Mouse (Mus musculus) A20 (cell line): ENCODE data around the gene Lpcat1.

Experiments used
- DNase-seq: peaks from one replicate; pipeline ENCODE4 v3.0.0-alpha.2; 2011; ENCODE audit warnings: low read depth, low spot score

Gene Lpcat1

GRCm38 (mm10) chr13:73476259-73476658 lies 9.3 kb downstream of the Lpcat1 start:
- DNase-seq: no peak

- no peak for DNase-seq
These were observed 9.8 kb downstream of the Lpcat1 start for GRCm38 (mm10) chr13:73476796-73477195.

- DNase-seq: no peak
These were observed 10.8 kb downstream of the Lpcat1 start for GRCm38 (mm10) chr13:73477841-73478240.

DNA sequence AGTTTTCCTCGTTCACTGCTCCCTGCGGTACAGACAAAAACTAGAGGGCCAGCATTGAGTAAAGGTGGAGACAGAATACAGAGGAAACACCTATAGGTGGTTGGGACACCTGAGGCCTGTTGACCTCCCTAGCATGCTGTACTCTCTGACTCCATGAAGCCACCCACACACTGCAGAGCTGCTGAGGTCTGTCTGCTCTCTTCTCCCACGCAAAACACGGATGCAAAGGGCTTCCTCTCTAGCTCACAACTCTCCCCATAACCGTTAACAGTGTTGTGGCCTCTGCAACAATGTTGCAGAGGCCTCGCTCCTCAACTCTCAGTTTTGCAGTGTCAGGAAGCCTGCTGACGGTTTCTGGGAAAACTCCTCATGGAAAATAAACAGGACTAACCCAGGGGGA lies 15.5 kb downstream of the Lpcat1 start:
- DNase-seq: no peak

DNA sequence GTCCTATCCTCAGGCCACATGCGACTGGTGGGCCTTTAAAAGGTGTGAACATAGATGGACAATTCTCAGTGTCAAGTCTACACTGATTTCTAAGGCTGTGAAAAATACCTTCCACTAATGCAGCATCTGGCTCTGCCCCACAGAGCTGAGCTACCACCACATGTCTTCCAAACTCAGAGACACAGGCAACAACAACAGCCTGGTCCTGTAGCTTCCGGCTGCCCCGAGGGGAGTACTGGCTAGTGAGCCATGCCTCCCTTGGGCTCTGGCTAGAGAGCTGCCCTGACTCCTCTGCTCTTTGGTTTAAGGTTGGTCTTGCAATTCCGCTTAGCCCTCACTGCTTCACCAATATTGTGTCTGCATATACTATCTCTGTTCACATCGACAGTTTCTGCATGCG lies 16.3 kb downstream of the Lpcat1 start:
- DNase-seq: no peak

DNA sequence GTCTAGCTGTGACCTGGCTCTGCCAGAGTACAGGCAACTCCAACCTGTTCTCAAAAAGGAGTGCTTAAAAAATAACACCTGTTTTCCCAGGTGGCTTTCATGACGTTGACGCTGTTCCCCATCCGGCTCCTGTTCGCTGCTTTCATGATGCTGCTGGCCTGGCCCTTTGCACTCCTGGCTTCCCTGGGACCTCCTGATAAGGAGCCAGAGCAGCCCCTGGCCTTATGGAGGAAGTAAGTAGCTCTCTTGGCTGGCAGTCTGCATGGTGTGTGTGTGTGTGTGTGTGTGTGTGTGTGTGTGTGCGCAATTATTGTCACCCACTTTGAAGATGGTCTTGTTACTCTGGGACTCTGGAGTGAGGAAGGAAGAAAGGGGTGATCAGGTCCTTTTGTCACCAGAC lies 17.2 kb downstream of the Lpcat1 start:
- no peak for DNase-seq

- DNase-seq: no peak
These were observed 21.1 kb downstream of the Lpcat1 start for GRCm38 (mm10) chr13:73488105-73488504.

- DNase-seq: no peak
These were observed 21.7 kb downstream of the Lpcat1 start for GRCm38 (mm10) chr13:73488707-73489106.

DNA sequence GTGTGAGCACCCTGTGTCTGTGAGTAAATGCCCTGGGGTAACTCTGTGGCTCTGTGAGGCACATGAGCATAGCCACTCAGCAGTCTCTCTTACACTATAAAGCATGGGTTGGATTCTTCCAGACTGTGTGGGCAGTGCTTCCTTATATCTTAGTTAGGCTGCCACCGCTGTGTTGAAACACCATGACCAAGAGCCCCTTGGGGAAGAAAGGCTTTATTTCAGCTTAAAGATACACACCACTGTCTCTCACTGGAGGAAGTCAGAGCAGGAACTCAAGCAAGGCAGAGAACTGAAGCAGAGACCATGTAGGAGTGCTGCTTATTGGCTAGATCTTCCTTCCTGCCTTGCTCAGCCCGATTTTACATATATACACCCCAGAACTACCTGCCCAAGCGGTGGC lies 23.0 kb downstream of the Lpcat1 start:
- no peak for DNase-seq

- DNase-seq: no peak
These were observed 23.7 kb downstream of the Lpcat1 start for GRCm38 (mm10) chr13:73490564-73491170.

DNA sequence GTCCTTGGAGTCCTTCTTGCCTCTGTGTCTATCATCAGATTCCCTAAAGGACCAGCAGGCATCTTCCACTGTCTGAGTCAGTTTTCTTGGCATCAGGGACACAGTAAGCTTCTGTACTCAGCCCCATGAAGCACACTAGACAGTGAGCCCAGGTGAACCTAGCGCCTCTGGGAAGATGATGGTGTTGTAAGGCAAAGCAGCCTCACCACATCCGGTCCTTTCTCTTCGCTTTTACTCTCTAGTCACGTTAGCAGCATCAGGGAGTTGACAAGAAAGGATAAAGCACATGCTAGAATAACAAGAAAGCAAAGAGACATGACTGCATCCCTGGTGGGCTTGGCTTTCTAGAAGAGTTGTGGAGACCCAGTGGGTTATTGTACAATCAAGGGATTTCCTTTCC lies 26.2 kb downstream of the Lpcat1 start:
- no peak for DNase-seq

GRCm38 (mm10) chr13:73494528-73494927 lies 27.5 kb downstream of the Lpcat1 start:
- DNase-seq: no peak

DNA sequence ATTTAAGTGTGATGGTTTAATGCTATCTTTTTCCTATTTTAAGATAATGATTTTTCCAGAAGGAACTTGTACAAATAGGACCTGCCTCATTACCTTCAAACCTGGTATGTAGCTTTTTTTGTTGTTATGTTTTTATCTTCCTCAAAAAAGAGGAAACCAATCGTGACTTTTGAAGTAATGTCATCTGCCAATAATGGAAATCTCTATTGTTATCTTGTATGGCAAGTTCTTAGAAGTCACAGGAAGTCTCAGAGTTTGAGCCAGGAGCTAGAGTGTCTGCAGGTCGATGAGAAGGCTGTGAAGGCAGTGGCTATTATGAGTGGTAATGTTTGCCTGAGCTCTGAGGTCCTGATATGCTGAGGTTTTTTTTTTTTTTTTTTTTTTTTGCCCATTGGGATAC lies 29.1 kb downstream of the Lpcat1 start:
- no peak for DNase-seq

DNA sequence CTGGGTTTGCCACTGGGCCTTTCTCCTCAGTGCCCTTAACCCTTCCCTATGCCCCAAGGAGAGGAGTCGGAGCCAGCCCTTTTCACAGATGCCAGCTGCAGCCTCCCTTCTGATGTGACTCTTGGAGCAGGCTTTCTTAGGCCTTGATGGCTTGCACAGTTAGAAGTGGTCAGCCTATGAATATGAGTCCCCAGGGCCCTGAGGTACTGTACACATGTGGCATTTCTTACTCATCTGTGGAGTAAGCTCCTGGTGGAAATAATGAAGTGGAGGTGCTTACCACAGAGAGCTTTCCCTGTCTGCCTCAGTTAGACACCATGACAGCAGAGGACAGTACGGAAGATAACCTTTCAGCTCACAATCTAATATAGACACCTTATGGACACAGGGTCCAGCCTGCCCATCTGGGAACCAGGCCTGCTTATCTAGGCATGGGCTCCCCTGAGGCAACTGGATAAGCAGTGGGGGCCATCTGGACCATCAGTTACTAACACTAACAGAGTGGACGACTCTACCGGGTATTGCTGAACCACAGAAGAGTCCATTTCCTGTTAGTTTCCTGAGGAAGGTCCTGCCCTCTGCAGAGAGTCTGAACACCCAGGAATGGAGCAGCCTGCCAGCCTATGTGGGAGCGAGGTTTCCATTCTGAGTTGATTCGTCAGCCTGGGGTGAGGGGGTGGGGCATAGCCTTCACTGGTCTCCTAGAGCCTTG lies 33.1 kb downstream of the Lpcat1 start:
- DNase-seq: no peak

GRCm38 (mm10) chr13:73502719-73503118 lies 35.7 kb downstream of the Lpcat1 start:
- peak; percentile 24 for DNase-seq

GRCm38 (mm10) chr13:73505686-73506467 lies 38.9 kb downstream of the Lpcat1 start:
- DNase-seq: peak; percentile 74

- DNase-seq: no peak
These were observed 42.0 kb downstream of the Lpcat1 start for GRCm38 (mm10) chr13:73508817-73509550.

- no peak for DNase-seq
These were observed 42.9 kb downstream of the Lpcat1 start for GRCm38 (mm10) chr13:73509869-73510268.

DNA sequence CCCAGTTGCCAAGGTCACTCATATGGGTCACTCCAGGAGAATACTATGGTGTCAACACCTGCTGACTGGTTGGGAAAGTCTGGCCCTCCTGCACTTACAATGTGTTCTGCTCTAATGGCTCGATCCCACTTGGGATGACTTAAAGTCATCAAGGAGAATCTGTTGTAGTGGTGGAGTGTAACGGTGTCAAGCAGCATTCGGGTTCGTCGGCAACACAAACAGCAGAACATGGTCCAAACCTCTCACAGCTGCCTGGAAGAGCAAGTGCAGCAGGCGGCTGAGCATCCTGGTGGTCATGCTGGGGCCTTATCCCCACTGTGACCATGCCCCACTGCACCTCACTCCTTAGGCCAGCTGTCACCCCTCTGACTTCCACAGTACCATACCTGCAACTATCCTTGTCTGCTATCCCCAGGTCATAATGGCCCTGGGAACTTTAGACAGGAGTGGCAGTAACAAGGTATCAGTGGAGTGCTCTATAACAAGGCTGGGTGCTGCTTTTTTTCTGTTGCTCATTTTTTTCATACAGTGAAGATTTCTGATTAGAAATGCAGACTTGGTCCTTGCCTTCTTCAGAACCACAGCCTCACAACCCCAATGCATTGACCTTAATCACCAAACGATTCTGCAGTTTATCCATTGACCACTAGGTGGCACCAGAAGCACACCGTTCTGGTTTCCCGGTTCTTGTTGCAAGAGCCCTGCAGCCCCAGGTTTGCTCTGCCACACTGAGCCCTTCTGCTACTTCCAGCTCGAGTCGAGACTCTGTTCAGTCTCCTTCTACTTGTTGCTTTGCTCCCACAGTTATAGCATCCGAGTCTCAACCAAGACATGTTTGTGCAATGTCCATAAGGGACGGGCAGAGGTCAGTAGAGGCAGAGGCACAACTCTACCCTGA lies 46.0 kb downstream of the Lpcat1 start:
- peak; percentile 67 for DNase-seq

GRCm38 (mm10) chr13:73516886-73517285 lies 49.9 kb downstream of the Lpcat1 start:
- no peak for DNase-seq

DNA sequence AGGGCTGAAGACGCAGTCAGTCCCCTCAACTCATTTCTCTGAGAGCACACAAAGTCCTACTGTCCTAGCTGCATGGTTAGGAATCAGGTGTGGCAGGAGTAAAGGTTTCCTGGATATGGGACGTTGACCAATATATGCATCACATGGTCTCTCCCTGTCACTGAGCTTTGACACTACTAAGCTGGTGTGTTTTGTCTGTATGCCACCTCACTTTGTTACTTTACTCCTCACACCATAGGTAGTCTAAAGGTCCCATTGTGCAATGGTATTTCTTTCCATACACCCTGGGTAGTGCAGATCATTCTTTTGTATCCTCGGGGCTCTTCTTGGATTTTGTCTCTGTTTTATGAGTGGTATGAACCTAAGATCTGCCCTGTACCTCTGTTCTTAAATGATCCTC lies 66.7 kb downstream of the Lpcat1 start:
- no peak for DNase-seq
